Mouse (Mus musculus) ES-E14 (cell line): ENCODE measurements around the gene Msx2.

ENCODE experiments used
- CHD2 ChIP-seq: IDR thresholded peaks from 2 replicates; pipeline ENCODE4 v1.6.1; 2014; ENCODE audit warnings: mild to moderate bottlenecking, low read depth, low read length, inconsistent platforms
- HCFC1 ChIP-seq: IDR thresholded peaks from 2 replicates; pipeline ENCODE4 v1.6.1; 2012; ENCODE audit warnings: low read length, inconsistent platforms, borderline replicate concordance; ENCODE audit not compliant: insufficient read depth
- MAFK ChIP-seq: IDR thresholded peaks from 2 replicates; pipeline ENCODE4 v1.6.1; 2014; ENCODE audit warnings: mild to moderate bottlenecking, low read depth, low read length, inconsistent platforms; ENCODE audit not compliant: insufficient read depth
- ZC3H11A ChIP-seq: IDR thresholded peaks from 2 replicates; pipeline ENCODE4 v1.6.1; 2012; ENCODE audit warnings: low read depth, mild to moderate bottlenecking, inconsistent platforms, low read length, borderline replicate concordance
- ZNF384 ChIP-seq: IDR thresholded peaks from 2 replicates; pipeline ENCODE4 v1.6.1; 2012; ENCODE audit warnings: low read depth, low read length, inconsistent platforms

GRCm38 (mm10) chr13:53473991-53474390 lies 1.1 kb upstream of the Msx2 start:
- TF ChIP-seq CHD2 (no peak), HCFC1 (no peak), MAFK (no peak), ZC3H11A (no peak), ZNF384 (no peak)
